Mouse (Mus musculus) liver, embryonic 14.5 days (tissue): Measurements from ENCODE around the gene Lmln. TPM values are rescaled to one million over a fixed set of nuclear protein-coding genes. Genes with fewer than 3 reads are reported as not detected.
"Not testable (repeated sequence)": the region's sequence is repeated elsewhere in the genome, so short reads cannot be mapped to it uniquely, and the experiment has no call there.

Experiments
- ATAC-seq: fragments of 200-750 bp; cut with Nextera tagmentation; 2 replicates; pipeline ENCODE4 v1.8.0; 2017; ENCODE audit warnings: moderate number of reproducible peaks, mild to moderate bottlenecking, moderate library complexity; ENCODE audit not compliant: insufficient read depth
- DNase-seq, 3 experiments: peaks; one replicate each; pipeline ENCODE4 v3.0.0-alpha.2; 2012 to 2013; ENCODE audit warnings: low read depth in 3 of 3, low spot score in 3 of 3
- H3K27ac ChIP-seq: fragments of 300-500 bp; sonication (generic); 2 replicates; pipeline ENCODE4 v1.5.1; 2014; ENCODE audit warnings: moderate library complexity, mild to moderate bottlenecking, control low read depth, inconsistent platforms
- H3K27me3 ChIP-seq: fragments of 300-500 bp; sonication (generic); 2 replicates; pipeline ENCODE4 v1.6.1; 2014; ENCODE audit warnings: mild to moderate bottlenecking, low read length, moderate library complexity; ENCODE audit not compliant: control insufficient read depth, insufficient read depth
- H3K36me3 ChIP-seq: fragments of 300-500 bp; sonication (generic); replicated peaks from 2 replicates; pipeline ENCODE4 v1.6.1; 2014; ENCODE audit warnings: low read depth; ENCODE audit not compliant: control insufficient read depth, insufficient read depth
- H3K4me1 ChIP-seq, 2 experiments: fragments of 200-500 bp in 1 of 2; fragments of 300-500 bp in 1 of 2; sonication (generic) in 1 of 2; replicated peaks; 2 replicates each; pipeline ENCODE4 v1.6.1; 2012 to 2014; ENCODE audit warnings: antibody characterized with exemption in 1 of 2, inconsistent platforms in 1 of 2, low read length in 1 of 2; ENCODE audit not compliant: control insufficient read depth in 2 of 2, insufficient read depth in 2 of 2
- H3K4me2 ChIP-seq: fragments of 300-500 bp; sonication (generic); 2 replicates; pipeline ENCODE4 v1.6.1; 2014; ENCODE audit warnings: low read depth, mild to moderate bottlenecking, control low read depth, moderate library complexity
- H3K4me3 ChIP-seq, 2 experiments: fragments of 200-500 bp in 1 of 2; fragments of 300-500 bp in 1 of 2; sonication (generic) in 1 of 2; 2 replicates each; pipeline ENCODE4 v1.5.1; 2012 to 2014; ENCODE audit warnings: low read depth in 2 of 2, low read length in 2 of 2, mild to moderate bottlenecking in 2 of 2, control low read depth in 1 of 2, inconsistent platforms in 1 of 2, moderate library complexity in 1 of 2; ENCODE audit not compliant: insufficient read depth in 1 of 2
- H3K9ac ChIP-seq: fragments of 300-500 bp; sonication (generic); replicated peaks from 2 replicates; pipeline ENCODE4 v1.6.1; 2014; ENCODE audit warnings: mild to moderate bottlenecking, control low read depth, moderate library complexity
- H3K9me3 ChIP-seq: fragments of 300-500 bp; sonication (generic); 2 replicates; pipeline ENCODE4 v1.6.1; 2016; ENCODE audit warnings: low read length, mixed read lengths; ENCODE audit not compliant: control insufficient read depth
- CTCF ChIP-seq: IDR thresholded peaks from 2 replicates; pipeline ENCODE4 v1.5.1; 2016; ENCODE audit warnings: antibody characterized with exemption, low read depth, control low read depth
- EP300 ChIP-seq: IDR thresholded peaks from 2 replicates; pipeline ENCODE4 v1.6.1; 2016; ENCODE audit warnings: antibody characterized with exemption, low read depth
- WGBS: fragments of 180-500 bp; shearing (Covaris S2); extraction: QIAGEN DNeasy Blood & Tissue Kit; methylation state at CpG from one replicate; pipeline ENCODE4 v1.1.7; 2014; ENCODE audit not compliant: insufficient replicate concordance; 5-methylcytosine and 5-hydroxymethylcytosine counted together
- polyA plus RNA-seq, 2 experiments: library from polyadenylated mRNA; depleted of rRNA in 1 of 2; stranded (reverse) in 1 of 2; unstranded in 1 of 2; fragments of >200 nt; fragmentation: Nextera tagmentation in 1 of 2; extraction: Ambion mirVana in 1 of 2; gene quantifications; 2 replicates each; pipeline versions ENCODE4 v1.2.1 to v1.2.3; 2012 to 2014

The Lmln gene
- polyA plus RNA-seq, 2 experiments: 0.32 to 0.75 TPM

DNA sequence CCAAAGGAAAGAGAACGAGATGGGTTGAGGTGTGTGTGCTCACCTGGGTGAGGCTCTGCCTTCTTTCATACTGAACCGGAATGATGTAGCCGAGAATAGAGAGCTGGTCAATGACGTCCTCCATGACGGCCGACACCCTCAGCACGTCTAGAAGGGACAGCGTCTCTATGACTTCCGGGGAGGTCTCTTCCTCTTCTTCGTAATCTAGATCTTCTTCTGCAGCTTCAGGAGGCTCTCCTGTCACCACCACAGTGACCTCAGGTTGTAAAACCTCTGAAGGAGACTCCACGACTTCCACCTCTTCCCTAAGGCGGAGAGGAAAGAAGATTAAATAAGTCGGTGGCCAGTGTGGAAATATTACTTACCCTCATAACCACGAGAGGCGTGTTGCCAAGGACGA, 12.5 kb upstream of the Lmln start:
- ATAC-seq: no peak
- Histone ChIP-seq H3K9ac (no peak overlapping the region), H3K4me1 (no peaks in the 10 kb centered on the region), H3K27ac (no peak overlapping the region), H3K36me3 (no peaks in the 10 kb centered on the region), H3K9me3 (no peaks in the 10 kb centered on the region), H3K4me2 (no peak overlapping the region), H3K27me3 (no peaks in the 10 kb centered on the region), H3K4me3 (no peak overlapping the region)
- WGBS: 54% methylated on average over 16 of the region's 16 CpGs
- TF ChIP-seq CTCF (no peak), EP300 (no peak)
- DNase-seq: no peak

DNA sequence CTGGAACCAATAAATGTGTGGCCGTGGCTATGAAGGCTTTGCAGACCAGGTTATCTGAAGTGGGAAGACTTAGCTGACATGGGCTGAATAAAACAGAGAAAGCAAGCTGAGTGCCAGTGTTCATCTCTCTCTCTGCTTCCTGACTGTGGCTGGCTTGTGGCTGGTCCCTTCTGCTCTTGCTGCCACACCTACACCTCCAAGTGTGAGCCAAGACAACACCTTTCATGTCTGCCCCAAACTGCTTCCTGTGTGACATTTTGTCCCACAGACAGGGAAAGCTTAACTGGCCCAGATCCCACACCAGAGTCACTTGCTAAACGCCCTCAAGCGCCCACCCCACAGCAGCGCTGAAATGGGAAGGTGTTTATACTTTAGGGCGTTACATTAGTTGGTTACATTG, 9.2 kb upstream of the Lmln start:
- TF ChIP-seq EP300 (no peak), CTCF (no peak)
- no peak overlapping the region for H3K4me2 ChIP-seq
- DNase-seq (no peak), ATAC-seq (no peak)
- H3K9me3 ChIP-seq: no peaks in the 10 kb centered on the region
- peaks cover 3 to 6% of the 10 kb centered on the region in 2 experiments for H3K4me1 ChIP-seq
- H3K9ac ChIP-seq: no peak overlapping the region
- H3K27me3 ChIP-seq: no peaks in the 10 kb centered on the region
- 56% methylated on average over 5 of the region's 5 CpGs for WGBS
- no peak overlapping the region for H3K4me3 ChIP-seq
- peaks cover 3% of the 10 kb centered on the region for H3K36me3 ChIP-seq
- H3K27ac ChIP-seq: no peak overlapping the region

DNA sequence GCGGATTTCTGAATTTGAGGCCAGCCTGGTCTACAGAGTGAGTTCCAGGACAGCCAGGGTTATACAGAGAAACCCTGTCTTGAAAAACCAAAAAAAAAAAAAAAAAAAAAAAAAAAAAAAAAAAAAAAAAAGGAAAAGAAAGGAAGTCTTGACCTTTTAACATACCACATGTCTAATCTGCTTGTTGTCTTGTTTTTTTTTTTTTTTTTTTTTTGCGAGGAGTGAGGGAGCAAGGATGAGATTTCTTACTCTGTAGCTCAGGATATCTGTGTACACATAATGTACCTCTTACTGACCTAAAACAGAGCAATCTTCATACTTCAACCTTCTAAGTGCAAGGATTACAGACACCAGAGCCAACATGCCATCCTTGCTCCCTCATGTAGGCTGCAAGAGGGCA, 7.4 kb upstream of the Lmln start:
- not testable (repeated sequence) for H3K27me3 ChIP-seq, ATAC-seq, H3K4me3 ChIP-seq, H3K9ac ChIP-seq, H3K9me3 ChIP-seq, DNase-seq, H3K27ac ChIP-seq, H3K4me2 ChIP-seq
- H3K36me3 ChIP-seq: peaks cover 21% of the 10 kb centered on the region
- WGBS: 66% methylated on average over 2 of the region's 2 CpGs
- H3K4me1 ChIP-seq: peaks cover 5 to 14% of the 10 kb centered on the region in 2 experiments

DNA sequence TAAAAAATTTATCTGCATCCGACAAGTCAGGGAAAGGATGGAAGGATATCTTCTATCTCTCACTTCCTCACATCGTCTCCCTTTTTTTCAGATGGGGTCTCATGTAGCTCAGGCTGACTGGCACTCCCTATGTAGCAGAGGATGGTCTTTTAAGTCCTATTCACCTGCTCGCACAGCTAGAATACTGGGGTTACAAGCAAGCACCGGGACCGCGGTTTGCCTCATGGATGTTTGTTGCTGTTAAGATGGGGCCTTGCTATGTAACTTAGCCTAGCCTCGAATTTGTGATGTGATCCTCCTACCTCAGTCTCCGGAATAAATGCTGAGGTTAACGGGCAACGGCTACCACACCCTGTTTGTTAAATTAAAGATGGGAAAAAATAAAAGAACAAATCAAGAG, 6.7 kb upstream of the Lmln start:
- DNase-seq (no peak), ATAC-seq (no peak)
- Histone ChIP-seq H3K9ac (peak overlapping the region; percentile 96), H3K9me3 (no peaks in the 10 kb centered on the region), H3K36me3 (peaks cover 29% of the 10 kb centered on the region), H3K4me3 (peak overlapping the region; percentile 82 to 94), H3K4me1 (peaks cover 5 to 16% of the 10 kb centered on the region in 2 experiments), H3K27me3 (no peaks in the 10 kb centered on the region), H3K4me2 (peak overlapping the region; percentile 88), H3K27ac (no peak overlapping the region)
- WGBS: 16% methylated on average over 10 of the region's 10 CpGs
- no peak for TF ChIP-seq EP300
- no peak for TF ChIP-seq CTCF

DNA sequence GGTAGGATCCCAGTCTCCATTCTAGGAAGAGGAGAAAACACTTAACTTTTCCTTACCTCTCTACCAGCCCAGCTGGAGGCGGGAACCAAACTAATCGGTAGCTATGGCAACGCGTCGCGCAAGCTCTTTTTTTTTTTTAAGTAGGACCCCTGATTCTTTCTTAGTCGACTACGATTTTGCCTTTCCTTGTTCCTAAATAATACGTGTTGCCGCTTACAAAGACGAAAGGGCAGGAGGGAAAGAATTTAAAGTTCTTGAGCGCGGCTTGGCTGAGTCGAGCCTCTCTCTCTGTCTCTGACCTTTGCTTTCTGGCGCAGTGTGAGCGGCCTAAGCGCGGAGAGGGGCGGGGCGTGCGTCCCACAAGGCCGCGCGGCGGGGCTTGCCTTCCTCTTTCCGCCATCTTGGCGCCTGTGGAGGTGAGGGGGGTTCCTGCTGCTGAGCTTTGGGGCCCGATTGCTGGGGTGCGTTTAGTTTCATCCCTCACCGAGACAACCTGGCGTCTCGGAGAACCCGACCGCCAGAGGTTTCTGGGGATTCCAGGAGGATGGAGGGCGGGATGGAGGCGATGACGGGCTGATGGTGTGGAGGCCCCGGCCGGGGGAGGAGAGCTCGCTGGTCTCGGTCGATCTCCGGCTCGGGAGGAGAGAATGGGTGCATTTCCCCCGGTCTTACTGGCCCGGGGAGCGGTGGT, 6.1 kb upstream of the Lmln start, which contains the start of the genes Iqcg and Rpl35a:
TSS of gene Iqcg (minus strand) at position 124 of the 691 bp plus-strand sequence.
TSS of gene Rpl35a (plus strand) at position 359 of the 691 bp plus-strand sequence.
- no peaks in the 10 kb centered on the region for H3K9me3 ChIP-seq
- H3K4me1 ChIP-seq: peaks cover 5 to 16% of the 10 kb centered on the region in 2 experiments
- H3K9ac ChIP-seq: peak within 1 kb of the TSS; percentile 96
- peak; percentile 88 for ATAC-seq
- DNase-seq: peak; percentile 74 to 82 (median 75)
- under 1% methylated on average over 47 of the region's 47 CpGs for WGBS
- H3K27ac ChIP-seq: peak within 1 kb of the TSS; percentile 73
- H3K27me3 ChIP-seq: no peaks in the 10 kb centered on the region
- TF ChIP-seq CTCF (no peak), EP300 (peak; percentile 43)
- H3K4me2 ChIP-seq: peak within 1 kb of the TSS; percentile 88
- peak within 1 kb of the TSS; percentile 82 to 94 for H3K4me3 ChIP-seq
- peaks cover 30% of the 10 kb centered on the region for H3K36me3 ChIP-seq
